Mouse (Mus musculus) spleen, postnatal 36 days (tissue): Measurements from ENCODE around the gene Prss22.
"Not testable (repeated sequence)": the region's sequence is repeated elsewhere in the genome, so short reads cannot be mapped to it uniquely, and the experiment has no call there.

ENCODE experiments used
- DNase-seq, 2 experiments: peaks; one replicate each; pipeline ENCODE4 v3.0.0; 2022; ENCODE audit warnings: low spot score in 2 of 2, mixed read lengths in 1 of 2

Prss22 gene

DNA sequence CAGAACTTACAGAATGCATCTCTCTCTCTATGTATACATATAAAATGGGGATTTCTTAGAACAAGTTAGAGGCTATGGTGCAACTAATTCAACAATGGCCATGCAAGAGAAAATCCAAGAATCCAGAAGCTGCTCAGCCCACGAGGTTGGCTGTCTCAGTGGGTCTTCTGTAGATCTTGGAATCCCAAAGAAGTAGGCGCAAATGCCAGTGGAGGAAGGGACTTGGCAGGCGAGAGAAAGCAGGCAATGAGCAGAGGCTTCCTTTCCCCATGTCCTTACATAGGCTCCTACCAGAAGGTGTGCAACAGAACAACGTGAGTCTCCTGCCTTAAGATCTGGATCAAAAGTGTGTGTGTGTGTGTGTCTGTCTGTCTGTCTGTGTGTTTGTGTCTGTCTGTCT, 50.4 kb downstream of the Prss22 start:
- DNase-seq = not testable (repeated sequence)
